Mouse (Mus musculus): Measurements from ENCODE around the gene Sufu. TPM values are rescaled to one million over a fixed set of nuclear protein-coding genes. Genes with fewer than 3 reads are reported as not detected.

The Sufu gene
- polyA plus RNA-seq, 1 experiment from 2014 or later = 15.2 TPM

GRCm38 (mm10) chr19:46412056-46412805 lies 15.5 kb downstream of the Sufu start:
- WGBS = 43% methylated on average over 12 of the region's 12 CpGs
- peak; percentile 52; the same call in 1 of the 2 replicates for ATAC-seq (replicated peaks; ENCODE audit: insufficient number of reproducible peaks, insufficient read depth, low FRiP score, low read depth)
- H3K4me2 ChIP-seq = peak overlapping the region; percentile 19; the same call in 1 of the 2 replicates

GRCm38 (mm10) chr19:46413969-46414368 lies 17.3 kb downstream of the Sufu start:
- ATAC-seq (replicated peaks; ENCODE audit: insufficient number of reproducible peaks, insufficient read depth, low FRiP score, low read depth) = no peak
- peaks cover 27% of the 10 kb centered on the region for H3K4me1 ChIP-seq (replicated peaks)
- H3K36me3 ChIP-seq = no peaks in the 10 kb centered on the region
- no peak overlapping the region for H3K4me2 ChIP-seq
- H3K27me3 ChIP-seq = no peaks in the 10 kb centered on the region
- no peak overlapping the region for H3K4me3 ChIP-seq
- H3K27ac ChIP-seq = no peak overlapping the region
- 78% methylated on average over 2 of the region's 2 CpGs for WGBS
- no peaks in the 10 kb centered on the region for H3K9me3 ChIP-seq (replicated peaks)
- H3K9ac ChIP-seq = no peak overlapping the region

More at GRCm38 (mm10) chr19:46412056-46412805, 15.5 kb downstream of the Sufu start:
- Histone ChIP-seq H3K9me3 (replicated peaks) (no peaks in the 10 kb centered on the region), H3K4me3 (no peak overlapping the region), H3K27me3 (no peaks in the 10 kb centered on the region), H3K36me3 (0 out of 2 replicates have a peak, but pooled peaks cover 3% of the 10 kb centered on the region), H3K4me1 (replicated peaks) (peaks cover 31% of the 10 kb centered on the region), H3K27ac (peak overlapping the region; percentile 60), H3K9ac (no peak overlapping the region)

DNA sequence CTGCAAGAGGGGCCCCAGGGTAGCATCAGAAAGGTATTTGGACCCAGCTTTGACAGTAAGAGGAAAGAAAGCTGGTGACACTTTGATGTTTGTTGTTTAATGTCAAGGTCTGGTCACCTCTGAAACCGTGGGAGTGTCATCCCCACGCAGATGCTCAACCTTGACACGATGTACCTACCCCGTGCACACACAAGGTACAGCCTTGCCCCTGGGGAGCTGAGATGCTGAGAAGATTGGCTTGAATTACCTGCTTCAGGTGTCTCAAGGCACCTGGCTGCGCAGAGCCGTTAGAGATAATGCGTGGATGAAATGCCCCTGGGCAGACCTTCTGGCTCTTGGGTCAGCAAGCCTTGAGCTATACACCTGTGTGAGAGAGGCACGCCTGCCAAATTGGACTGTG lies 17.8 kb downstream of the Sufu start:
- Histone ChIP-seq H3K9me3 (replicated peaks) (no peaks in the 10 kb centered on the region), H3K27ac (no peak overlapping the region), H3K4me3 (no peak overlapping the region), H3K36me3 (no peaks in the 10 kb centered on the region), H3K4me2 (no peak overlapping the region), H3K9ac (no peak overlapping the region), H3K27me3 (no peaks in the 10 kb centered on the region), H3K4me1 (replicated peaks) (peaks cover 22% of the 10 kb centered on the region)
- no peak for ATAC-seq (replicated peaks; ENCODE audit: insufficient number of reproducible peaks, insufficient read depth, low FRiP score, low read depth)
- 91% methylated on average over 8 of the region's 8 CpGs for WGBS

DNA sequence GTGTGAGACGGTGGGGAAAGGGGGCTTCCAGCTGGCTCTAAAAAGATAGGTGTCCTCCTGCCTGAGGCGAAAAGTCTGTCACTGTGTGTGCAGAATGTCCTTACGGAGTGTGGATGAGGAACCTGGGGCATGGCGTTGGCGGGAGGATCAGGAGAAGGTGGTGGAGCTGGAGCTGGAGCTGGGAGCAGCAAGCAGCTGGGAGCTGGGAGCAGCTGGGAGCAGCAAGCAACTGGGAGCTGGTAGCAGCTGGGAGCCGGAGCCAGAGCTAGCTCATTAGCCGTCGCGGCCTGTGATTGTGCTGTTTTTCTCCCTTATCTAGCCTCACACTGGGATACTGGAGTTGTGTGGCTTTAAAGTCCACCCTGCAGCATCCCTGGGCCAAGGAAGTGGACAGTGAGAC lies 19.6 kb downstream of the Sufu start:
- H3K9ac ChIP-seq = no peak overlapping the region
- H3K27ac ChIP-seq = no peak overlapping the region
- no peaks in the 10 kb centered on the region for H3K27me3 ChIP-seq
- H3K4me3 ChIP-seq = no peak overlapping the region
- H3K9me3 ChIP-seq (replicated peaks) = no peaks in the 10 kb centered on the region
- H3K4me1 ChIP-seq (replicated peaks) = peaks cover 15% of the 10 kb centered on the region
- no peak for ATAC-seq (replicated peaks; ENCODE audit: insufficient number of reproducible peaks, insufficient read depth, low FRiP score, low read depth)
- no peaks in the 10 kb centered on the region for H3K36me3 ChIP-seq
- H3K4me2 ChIP-seq = no peak overlapping the region
- WGBS = 57% methylated on average over 9 of the region's 9 CpGs

DNA sequence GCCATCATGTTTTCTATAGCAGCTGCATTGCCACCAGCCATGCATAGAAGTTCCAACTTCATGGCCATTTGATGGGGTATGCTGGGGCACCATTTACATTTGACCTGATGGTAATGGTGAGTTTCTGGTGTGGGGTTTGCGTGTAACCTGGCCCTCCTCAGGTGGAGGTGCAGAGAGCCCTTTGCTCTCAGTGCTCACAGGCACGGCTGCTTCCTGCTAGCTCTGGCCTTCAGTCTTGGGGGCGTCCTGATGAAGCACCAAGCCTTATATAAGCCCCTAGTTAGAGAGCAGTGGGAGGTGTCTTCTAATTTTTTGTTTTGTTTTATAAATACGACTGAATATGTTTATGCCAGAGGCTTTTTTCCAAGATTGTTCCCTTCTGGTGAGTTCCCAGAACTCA lies 21.4 kb downstream of the Sufu start:
- H3K27me3 ChIP-seq = no peaks in the 10 kb centered on the region
- ATAC-seq (replicated peaks; ENCODE audit: insufficient number of reproducible peaks, insufficient read depth, low FRiP score, low read depth) = no peak
- WGBS = 82% methylated on average over 4 of the region's 4 CpGs
- no peak overlapping the region for H3K9ac ChIP-seq
- no peak overlapping the region for H3K4me3 ChIP-seq
- H3K27ac ChIP-seq = no peak overlapping the region
- peaks cover 15% of the 10 kb centered on the region for H3K4me1 ChIP-seq (replicated peaks)
- H3K36me3 ChIP-seq = no peaks in the 10 kb centered on the region
- H3K9me3 ChIP-seq (replicated peaks) = no peaks in the 10 kb centered on the region
- H3K4me2 ChIP-seq = no peak overlapping the region

DNA sequence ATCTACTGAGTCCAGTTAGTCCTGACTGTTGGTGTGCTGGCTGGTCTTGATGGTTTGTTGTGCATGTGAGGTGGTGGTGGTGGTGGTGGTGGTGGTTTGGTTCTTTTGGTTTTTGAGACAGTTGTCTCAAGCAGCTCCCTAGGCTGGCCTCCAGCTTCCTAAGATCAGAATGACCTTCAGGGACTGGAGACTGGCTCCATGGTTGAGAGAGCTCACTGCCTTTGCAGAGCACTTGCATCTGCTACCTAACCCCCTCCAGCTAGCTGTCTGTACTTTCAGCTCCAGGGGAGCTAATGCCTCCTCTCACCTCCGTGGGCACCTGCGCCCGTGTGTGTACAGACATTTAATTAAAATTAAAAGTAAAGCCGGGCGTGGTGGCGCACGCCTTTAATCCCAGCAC lies 23.7 kb downstream of the Sufu start:
- Histone ChIP-seq H3K4me3 (no peak overlapping the region), H3K27me3 (no peaks in the 10 kb centered on the region), H3K9ac (no peak overlapping the region), H3K27ac (no peak overlapping the region), H3K36me3 (no peaks in the 10 kb centered on the region), H3K9me3 (replicated peaks) (no peaks in the 10 kb centered on the region), H3K4me1 (replicated peaks) (peaks cover 21% of the 10 kb centered on the region), H3K4me2 (no peak overlapping the region)
- no peak for ATAC-seq (replicated peaks; ENCODE audit: insufficient number of reproducible peaks, insufficient read depth, low FRiP score, low read depth)
- WGBS = 91% methylated on average over 7 of the region's 7 CpGs

GRCm38 (mm10) chr19:46422384-46423338 lies 26.0 kb downstream of the Sufu start:
- Histone ChIP-seq H3K36me3 (no peaks in the 10 kb centered on the region), H3K4me1 (replicated peaks) (peaks cover 24% of the 10 kb centered on the region), H3K27me3 (no peaks in the 10 kb centered on the region), H3K4me3 (no peak overlapping the region), H3K27ac (no peak overlapping the region), H3K4me2 (no peak overlapping the region), H3K9me3 (replicated peaks) (no peaks in the 10 kb centered on the region), H3K9ac (no peak overlapping the region)
- 49% methylated on average over 11 of the region's 11 CpGs for WGBS
- ATAC-seq (replicated peaks; ENCODE audit: insufficient number of reproducible peaks, insufficient read depth, low FRiP score, low read depth) = no peak

- ATAC-seq (replicated peaks; ENCODE audit: insufficient number of reproducible peaks, insufficient read depth, low FRiP score, low read depth) = no peak
These were observed 28.6 kb downstream of the Sufu start for GRCm38 (mm10) chr19:46425266-46425665.

DNA sequence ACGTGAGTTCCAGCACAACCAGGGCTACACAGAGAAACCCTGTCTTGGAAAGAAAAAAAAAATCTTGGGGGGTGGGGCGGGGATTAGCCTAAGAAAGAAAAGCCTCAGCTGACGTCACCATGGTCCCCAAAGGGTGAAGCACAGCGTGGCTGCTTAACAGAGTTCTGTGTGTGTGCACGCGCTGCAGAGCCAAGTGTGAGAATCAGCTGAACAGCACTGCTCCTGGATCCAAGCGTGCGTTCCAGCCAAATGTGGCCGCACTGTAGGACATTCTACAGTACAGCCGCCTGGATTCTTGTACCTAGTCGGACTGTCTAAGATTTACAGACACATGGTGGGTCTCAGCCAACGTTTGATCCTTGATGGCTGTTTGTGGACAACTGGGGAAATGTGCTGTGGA lies 29.8 kb downstream of the Sufu start:
- no peak overlapping the region for H3K27ac ChIP-seq
- no peaks in the 10 kb centered on the region for H3K36me3 ChIP-seq
- ATAC-seq (replicated peaks; ENCODE audit: insufficient number of reproducible peaks, insufficient read depth, low FRiP score, low read depth) = no peak
- no peak overlapping the region for H3K4me2 ChIP-seq
- no peaks in the 10 kb centered on the region for H3K27me3 ChIP-seq
- 79% methylated on average over 12 of the region's 12 CpGs for WGBS
- H3K4me1 ChIP-seq (replicated peaks) = peaks cover 22% of the 10 kb centered on the region
- H3K9ac ChIP-seq = no peak overlapping the region
- no peak overlapping the region for H3K4me3 ChIP-seq
- H3K9me3 ChIP-seq (replicated peaks) = no peaks in the 10 kb centered on the region

More at GRCm38 (mm10) chr19:46425266-46425665, 28.6 kb downstream of the Sufu start:
- Histone ChIP-seq H3K4me3 (no peak overlapping the region), H3K36me3 (no peaks in the 10 kb centered on the region), H3K9me3 (replicated peaks) (no peaks in the 10 kb centered on the region), H3K4me1 (replicated peaks) (peaks cover 24% of the 10 kb centered on the region), H3K9ac (no peak overlapping the region), H3K27ac (peak overlapping the region; percentile 56), H3K4me2 (no peak overlapping the region), H3K27me3 (no peaks in the 10 kb centered on the region)
- WGBS = 74% methylated on average over 8 of the region's 8 CpGs

DNA sequence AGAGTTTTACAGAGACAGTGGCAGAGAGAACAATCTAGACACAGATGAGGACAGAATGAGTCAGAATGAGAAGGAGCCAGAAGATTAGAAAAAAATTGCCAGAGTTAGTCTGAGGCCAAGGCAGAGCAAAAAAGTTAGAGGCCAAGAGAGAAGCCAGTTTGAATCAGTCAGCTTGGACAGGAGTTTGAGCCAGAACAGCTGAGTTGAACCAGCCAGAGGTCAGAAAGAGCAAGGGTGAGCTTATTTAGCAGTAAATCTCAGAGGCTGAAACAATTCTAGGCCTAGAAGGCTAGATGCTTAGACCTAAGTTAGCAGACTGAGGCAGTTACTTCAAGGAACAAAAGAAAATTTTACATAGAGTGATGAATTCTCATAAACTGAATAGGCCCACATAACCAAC lies 32.6 kb downstream of the Sufu start:
- Histone ChIP-seq H3K9me3 (replicated peaks) (no peaks in the 10 kb centered on the region), H3K4me1 (replicated peaks) (peaks cover 9% of the 10 kb centered on the region), H3K4me3 (no peak overlapping the region), H3K36me3 (no peaks in the 10 kb centered on the region), H3K27ac (no peak overlapping the region), H3K27me3 (no peaks in the 10 kb centered on the region), H3K9ac (no peak overlapping the region), H3K4me2 (no peak overlapping the region)
- ATAC-seq (replicated peaks; ENCODE audit: insufficient number of reproducible peaks, insufficient read depth, low FRiP score, low read depth) = no peak

DNA sequence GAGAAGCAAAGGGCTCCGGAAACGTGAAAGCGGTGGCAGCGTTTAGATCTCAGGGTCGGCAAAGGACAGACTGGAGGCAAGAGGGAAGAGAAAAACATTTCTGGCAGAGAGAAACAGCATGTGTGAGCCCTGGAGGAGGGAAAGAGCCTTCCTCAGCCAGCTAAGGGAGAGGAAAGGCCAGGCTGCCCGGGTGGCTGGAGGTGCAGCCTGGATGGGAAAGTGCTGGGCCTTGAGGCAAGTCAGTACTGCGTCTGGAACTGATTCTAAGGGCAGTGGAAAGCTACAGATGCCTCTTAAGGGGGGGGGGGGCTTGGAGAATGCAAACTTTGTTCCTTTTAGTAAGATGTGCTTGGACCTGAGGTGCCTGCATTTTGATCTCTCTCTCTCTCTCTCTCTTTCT lies 37.0 kb downstream of the Sufu start:
- Histone ChIP-seq H3K4me1 (replicated peaks) (no peaks in the 10 kb centered on the region), H3K4me3 (no peak overlapping the region), H3K27me3 (no peaks in the 10 kb centered on the region), H3K27ac (no peak overlapping the region), H3K9me3 (replicated peaks) (no peaks in the 10 kb centered on the region), H3K4me2 (no peak overlapping the region), H3K9ac (no peak overlapping the region), H3K36me3 (no peaks in the 10 kb centered on the region)
- 75% methylated on average over 7 of the region's 7 CpGs for WGBS
- no peak for ATAC-seq (replicated peaks; ENCODE audit: insufficient number of reproducible peaks, insufficient read depth, low FRiP score, low read depth)
